Mouse (Mus musculus) embryo, embryonic 10.5 days (tissue): ENCODE measurements around the gene Gm28635.

ENCODE experiments used
- DNase-seq: peaks from one replicate; pipeline ENCODE4 v3.0.0-alpha.2; 2015; ENCODE audit warnings: low spot score

The Gm28635 gene

DNA sequence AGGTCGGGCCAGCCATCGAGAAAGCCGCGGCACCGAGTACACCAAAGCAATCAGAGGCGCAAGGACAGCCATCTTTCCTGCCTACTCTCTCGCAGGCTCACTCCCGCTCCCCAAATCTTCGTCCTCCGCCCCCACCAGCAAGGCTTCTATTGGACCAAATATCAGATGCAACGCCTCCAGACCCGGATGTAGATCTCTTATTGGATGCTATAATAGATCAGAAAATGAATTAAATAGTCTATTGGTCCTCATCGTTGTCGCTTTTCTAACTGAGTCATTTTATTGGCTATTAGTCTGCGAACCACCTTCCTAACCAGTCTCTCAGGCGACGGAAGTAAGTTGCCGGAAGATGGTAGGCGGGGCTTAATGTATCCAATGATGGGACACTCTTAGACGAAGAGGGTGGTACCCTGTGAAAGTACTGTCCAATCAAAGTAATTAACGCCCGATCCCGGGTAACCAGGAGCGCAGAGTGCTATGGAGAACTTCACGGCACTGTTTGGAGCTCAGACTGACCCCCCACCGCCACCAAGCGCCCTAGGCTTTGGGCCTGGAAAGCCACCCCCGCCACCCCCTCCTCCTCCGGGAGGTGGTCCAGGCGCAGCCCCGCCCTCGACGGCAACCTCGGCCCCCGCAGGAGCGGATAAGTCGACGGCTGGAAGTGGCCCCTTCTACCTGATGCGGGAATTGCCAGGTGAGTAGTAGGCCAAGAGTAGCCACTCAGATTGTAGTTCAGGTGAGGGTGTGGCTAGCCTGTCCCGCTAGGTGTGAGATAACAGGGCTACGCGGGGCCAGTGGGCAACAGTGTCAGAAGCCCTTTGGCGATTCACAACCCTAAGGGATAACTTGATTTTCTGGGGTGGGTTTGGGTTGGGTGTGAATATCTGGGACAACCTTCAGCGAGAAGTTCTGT is at the start of gene Gm28635, which contains the start of gene Med19:
Gene Gm28635, minus strand, starts transcription at position 74 of the 913 bp plus-strand sequence.
Gene Med19, plus strand, starts transcription at position 435 of the 913 bp plus-strand sequence.
- peak; percentile 100 for DNase-seq

GRCm38 (mm10) chr2:84727172-84727858 is 49.5 kb upstream of the Gm28635 start, which contains the start of gene Clp1:
Gene Clp1 (minus strand): TSS chr2:84727350.
- DNase-seq: peak; percentile 99

DNA sequence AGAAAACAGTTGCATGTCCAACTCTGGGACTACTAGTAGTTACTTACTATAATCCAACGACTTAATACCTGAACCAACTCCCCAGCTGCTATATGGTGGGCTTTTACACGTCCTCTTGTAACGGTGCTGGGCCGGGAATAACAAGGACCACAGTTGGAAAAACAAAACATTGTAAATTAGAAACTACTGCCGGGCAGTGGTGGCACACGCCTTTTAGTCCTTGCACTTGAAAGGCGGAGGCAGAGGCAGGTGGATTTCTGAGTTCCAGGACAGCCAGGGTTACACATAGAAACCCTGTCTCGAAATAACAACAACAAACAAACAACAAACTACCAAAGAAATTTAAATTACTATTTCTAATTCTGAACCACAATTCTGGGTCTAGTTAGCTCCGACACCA is 48.9 kb upstream of the Gm28635 start:
- no peak for DNase-seq

DNA sequence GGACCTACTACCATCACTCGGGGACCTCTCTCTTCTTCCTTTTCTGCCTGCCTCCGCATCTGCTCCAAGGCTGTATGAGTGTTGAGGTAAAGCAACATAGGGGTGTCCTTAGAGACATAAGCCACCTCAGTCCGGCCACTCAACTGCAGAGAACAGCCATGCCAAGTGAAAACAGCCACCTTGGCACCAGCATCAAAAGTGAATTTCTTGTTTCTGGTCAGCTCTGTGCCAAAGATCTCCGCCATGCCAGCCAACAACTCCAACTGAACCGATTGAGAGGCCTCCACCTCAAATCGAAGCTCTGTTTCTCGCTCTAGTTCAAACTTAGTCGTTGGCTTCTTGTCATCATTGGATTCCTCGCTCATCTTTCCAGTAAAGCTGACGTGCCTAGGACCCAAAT is 47.9 kb upstream of the Gm28635 start:
- DNase-seq: no peak

GRCm38 (mm10) chr2:84723856-84724255 is 46.0 kb upstream of the Gm28635 start:
- DNase-seq: no peak

DNA sequence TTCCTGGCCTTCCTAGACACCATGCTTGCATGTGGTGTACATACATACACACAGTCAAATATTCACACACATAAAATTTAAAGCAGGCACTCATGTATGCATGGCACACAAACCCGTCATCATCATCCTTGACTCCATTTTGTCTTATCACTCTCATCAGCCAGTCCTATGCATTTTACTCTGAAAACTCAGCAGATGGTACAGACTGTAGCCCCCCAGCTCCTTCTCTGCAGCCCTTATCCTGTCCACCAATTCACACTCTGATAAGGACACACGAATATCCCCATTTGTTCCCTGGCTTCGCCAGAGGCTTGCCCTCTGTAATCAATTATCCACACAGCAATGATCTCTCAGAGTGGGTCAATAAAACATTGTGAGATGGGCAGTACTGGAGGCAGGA is 43.3 kb upstream of the Gm28635 start:
- no peak for DNase-seq

GRCm38 (mm10) chr2:84720718-84721117 is 42.9 kb upstream of the Gm28635 start:
- no peak for DNase-seq

DNA sequence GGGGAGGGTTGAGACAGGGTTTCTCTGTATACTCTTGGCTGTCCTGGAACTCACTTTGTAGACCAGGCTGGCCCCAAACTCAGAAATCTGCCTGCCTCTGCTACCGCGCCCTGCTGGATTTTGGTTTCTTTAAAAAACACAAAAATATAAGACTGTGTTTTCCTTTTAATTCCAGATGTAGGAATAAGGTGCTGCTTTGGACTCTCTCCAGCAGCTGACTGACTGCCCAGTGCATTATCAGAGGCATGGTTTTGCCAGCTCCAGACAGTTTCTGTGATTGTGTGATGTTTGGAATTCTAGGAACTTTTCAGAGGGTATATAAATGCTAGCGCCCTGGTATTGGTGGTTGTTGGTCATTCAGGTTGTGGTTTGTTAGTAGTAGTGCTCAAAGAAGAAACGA is 39.5 kb upstream of the Gm28635 start:
- DNase-seq: no peak

- no peak for DNase-seq
Observed at GRCm38 (mm10) chr2:84716423-84717355, 38.8 kb upstream of the Gm28635 start.

DNA sequence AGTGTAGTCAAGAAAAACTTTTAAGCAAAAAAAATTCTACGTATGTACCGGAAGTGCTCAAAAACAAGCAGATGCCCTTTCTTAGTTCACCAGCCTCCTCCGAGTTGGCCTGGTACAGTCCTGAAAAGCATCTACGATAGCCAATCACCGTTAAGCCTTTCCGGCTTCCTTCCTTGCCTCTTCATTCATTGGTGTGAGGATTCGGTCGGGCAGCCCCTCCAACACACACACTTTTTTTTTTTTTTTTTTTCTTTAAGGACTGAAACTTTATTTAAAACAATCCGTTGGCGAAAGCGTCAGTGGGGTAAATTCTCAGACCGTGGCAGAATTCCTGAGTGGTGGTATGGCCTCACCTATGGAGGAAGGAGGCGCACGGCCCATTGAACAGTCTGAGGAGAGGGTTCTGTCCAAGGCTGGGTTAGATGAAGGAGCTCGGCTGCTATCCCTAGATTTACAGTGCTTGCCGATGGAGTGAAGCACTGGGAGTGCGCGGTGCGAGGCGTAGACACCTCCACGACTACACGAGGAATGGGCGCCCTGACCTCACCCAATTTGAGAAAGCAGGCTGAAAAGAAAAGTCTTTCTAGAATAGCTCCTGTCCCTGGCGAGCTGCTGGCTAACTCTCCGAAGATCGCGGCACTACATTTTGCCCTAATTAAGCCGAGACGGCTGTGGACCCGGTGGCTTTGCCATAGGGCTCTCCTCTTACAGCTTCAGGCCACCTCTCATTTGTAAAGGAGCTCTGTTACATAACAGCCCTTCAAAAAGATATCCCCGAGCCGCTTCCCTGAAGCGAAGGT is 37.9 kb upstream of the Gm28635 start:
- DNase-seq: peak; percentile 94

DNA sequence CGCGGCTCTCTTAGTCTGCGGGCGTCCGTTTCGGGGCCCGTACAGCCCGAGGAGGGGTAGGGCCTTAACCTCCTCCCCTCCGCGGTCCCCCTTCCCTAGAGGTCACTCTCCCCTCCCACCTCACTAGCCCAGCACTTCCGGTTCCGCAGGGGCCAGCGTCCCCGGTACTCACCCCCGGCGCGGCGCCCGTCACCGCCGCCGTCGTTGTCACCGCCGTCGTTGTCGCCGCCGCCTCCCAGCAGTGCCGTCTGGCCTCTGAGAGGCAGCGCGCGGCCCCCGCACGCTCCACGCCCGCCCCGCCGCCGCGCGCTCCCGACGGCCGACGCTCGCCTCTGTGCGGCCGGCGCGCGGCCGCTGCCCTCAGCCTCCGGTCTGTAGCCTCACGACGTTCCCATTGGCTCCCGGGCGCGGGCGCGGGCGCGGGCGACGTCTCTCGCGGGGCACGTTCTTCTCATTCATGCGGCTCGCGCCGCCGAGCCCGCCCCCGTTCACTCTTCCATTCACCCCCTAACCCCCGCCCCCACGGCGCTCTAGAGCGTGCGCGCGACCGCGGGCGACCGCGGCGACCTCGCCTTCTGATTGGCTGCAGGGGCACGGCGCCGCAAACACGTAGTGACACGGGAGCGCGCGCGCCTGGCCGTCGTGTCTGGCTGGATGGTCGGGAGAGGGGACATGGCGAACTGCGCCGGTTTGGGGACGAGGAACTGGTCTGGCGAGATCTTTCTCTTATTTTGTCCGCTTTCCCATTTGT is 37.1 kb upstream of the Gm28635 start, which contains the start of gene Zdhhc5:
Gene Zdhhc5, minus strand, starts transcription at position 370 of the 751 bp plus-strand sequence.
- peak; percentile 98 for DNase-seq

- no peak for DNase-seq
Observed at GRCm38 (mm10) chr2:84714422-84714810, 36.6 kb upstream of the Gm28635 start.

DNA sequence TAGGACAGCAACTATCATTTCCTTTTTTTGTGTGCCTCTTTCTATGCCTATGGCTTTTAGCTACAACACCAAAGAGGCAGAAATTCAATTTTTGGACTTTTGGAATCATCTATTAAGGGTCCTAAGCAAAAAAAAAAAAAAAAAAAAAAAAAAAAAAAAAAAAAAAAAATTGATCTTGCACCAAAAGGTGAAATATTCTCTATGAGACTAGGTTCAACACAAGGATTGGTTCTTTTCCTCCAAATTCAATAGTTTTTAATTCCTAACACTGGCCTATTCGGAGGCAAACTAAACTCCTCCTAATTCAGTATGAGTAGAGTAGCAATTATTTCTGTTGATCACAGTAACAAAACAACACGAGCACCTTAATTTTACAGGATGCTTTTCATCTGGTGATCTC is 34.1 kb upstream of the Gm28635 start:
- no peak for DNase-seq

GRCm38 (mm10) chr2:84707523-84707922 is 29.7 kb upstream of the Gm28635 start:
- no peak for DNase-seq

DNA sequence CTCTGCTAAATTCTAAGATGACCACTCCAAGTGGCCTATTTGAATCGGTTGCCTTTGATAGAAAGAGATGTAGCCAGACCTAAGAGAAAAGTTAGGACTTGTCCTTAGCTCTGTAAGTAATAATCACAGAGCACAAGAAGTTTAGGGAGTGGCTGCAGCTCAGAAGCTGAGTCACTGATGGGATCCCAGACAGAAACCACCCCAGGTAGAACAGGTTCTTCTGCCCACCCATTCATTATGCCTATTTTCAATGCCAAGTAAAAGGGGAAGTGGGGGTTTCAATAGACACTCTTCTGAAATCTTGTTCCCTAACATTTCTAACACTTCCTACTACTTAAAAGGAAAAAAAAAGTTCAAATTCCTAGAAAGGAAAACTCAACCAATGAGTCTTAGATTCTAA is 27.5 kb upstream of the Gm28635 start:
- no peak for DNase-seq

DNA sequence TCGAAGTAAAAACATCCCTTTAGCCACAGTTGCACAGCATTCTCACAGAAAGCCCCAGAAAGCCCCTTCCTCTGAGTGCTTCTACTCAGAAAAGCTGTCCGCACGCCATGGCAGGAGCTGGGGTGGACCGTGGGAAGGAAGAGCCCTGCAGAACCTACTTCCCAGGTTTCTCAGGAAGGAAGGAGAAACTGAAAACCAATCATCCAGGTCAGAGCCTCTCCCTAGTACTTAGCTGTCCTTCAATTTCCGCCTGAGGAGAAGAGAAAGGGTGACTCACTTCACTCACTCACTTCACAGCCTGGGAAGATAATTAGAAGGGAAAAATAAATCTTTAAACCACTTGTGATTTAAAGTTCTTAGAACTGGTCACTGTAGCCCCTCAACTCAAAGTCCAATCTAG is 26.5 kb upstream of the Gm28635 start:
- DNase-seq: no peak

GRCm38 (mm10) chr2:84703497-84703896 is 25.7 kb upstream of the Gm28635 start:
- no peak for DNase-seq

- DNase-seq: no peak
Observed at GRCm38 (mm10) chr2:84695007-84695695, 17.3 kb upstream of the Gm28635 start.

- DNase-seq: no peak
Observed at GRCm38 (mm10) chr2:84690050-84690449, 12.2 kb upstream of the Gm28635 start.
